Mouse (Mus musculus): ENCODE data around the gene Fstl4.

DNA sequence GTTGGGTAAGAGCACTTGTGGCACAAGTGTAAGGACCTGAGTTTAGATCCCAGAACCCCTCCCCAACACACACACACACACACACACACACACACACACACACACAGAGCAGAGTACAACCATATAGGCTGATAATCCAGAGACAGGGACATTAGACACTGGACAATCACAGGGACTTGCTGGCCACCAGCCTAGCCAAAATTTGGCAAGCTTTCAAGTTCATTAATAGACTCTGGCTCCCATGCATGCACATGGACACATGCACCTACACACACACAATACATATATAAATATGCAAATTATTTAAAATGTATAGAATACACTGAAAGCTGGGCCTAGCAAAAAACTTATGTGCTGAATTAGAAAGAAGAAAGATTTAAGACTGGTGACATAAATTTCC is 24.0 kb upstream of the Fstl4 start:
- no peak for TF ChIP-seq CTCF (IDR thresholded peaks at IDR 0.05; ENCODE audit: extremely low read depth, insufficient read length, insufficient replicate concordance, low read depth, low read length)
- no peak for TF ChIP-seq POLR2A (IDR thresholded peaks at IDR 0.05; ENCODE audit: low read depth, low read length)
